Mouse (Mus musculus) heart, adult 11 months (tissue): ENCODE results near the gene Gbgt1.
A peak's percentile ranks its signal among the peaks of the same experiment; 100 is the strongest.
"Not testable (repeated sequence)": the region's sequence is repeated elsewhere in the genome, so short reads cannot be mapped to it uniquely, and the experiment has no call there.

ENCODE experiments used
- DNase-seq: peaks from one replicate; pipeline ENCODE4 v3.0.0; 2022

Gbgt1 gene

DNA sequence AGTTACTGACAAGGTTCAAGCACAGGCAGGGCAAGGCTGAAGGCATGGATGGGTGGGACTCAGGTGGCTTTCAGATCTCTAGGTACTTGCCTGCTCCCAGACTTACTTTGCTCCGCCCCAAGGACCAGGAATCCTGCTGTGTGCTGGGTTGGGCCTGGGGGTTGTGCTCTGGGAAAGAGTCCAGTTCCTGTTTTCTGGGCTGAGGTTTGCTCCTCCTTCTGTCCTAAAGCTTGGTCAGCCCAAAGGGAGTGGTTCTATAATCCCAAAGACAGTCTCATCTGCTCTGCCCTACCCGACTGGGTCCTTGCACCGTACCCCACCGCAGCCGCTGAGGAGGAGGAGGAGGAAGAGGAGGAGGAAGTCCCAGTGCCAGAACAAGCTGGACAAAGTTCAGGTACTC is at the start of gene Gbgt1:
Gbgt1 (plus strand) TSS at position 221 of the 400 bp plus-strand sequence.
- peak; percentile 94 for DNase-seq

DNA sequence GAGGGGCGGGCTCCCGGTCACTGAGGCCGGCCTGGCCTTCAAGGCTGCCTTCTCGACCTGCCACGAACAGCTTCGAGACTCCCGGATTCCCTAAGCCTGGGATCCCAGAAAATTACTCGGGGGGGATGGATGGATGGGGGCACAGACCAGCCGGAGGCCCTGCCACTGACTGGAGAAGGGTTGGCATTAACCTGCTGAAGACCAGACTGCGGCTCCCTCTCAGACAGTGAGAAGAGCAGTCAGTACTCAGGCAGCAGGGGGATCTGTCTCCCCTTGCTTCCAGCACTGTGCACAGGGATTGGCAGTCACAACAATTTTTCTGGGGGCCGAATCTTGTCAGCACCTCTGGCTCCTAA is 49.4 kb upstream of the Gbgt1 start:
- DNase-seq, result peak; percentile 86

- DNase-seq, result peak; percentile 81
Observed at GRCm38 (mm10) chr2:28451663-28452062, 45.0 kb upstream of the Gbgt1 start.

DNA sequence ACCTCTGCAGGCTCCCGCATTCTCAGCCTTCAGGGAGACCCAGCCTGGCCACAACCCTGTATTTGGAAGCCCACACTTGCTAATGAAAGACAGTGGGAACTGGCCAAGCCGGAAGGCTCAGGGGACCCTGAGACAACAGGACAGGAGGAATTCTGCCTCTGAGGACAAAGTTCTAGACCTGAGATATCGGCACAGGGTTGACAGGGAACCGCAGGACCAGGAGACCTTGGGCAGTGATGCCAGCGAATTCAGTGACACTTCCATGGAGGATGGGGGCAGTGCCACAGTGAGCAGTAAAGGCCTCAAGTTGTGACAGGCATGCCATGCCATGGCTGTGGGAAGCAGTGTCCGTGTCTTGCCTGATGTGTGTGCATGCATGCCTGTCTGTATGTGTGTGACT is 43.2 kb upstream of the Gbgt1 start:
- peak; percentile 90 for DNase-seq

DNA sequence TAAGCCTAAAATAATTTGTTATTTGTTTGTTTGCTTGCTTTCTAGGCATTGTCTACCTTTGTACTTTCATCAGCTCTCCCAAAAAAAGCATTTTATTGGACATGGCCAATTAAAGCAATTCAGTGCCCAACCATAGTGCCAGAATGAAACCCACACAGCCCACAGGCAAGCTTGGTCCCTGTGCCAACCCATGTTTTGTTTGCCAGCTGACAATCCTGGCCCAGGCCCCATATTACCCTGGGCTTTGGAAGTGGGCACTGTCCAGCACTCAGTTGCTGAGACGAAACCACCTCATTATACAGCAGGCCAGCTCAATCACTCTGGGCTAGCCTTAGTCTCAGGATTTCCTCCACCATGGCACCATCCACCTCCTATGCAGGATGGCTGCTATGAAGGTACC is 40.1 kb upstream of the Gbgt1 start:
- no peak for DNase-seq

GRCm38 (mm10) chr2:28463919-28464318 is 32.8 kb upstream of the Gbgt1 start:
- DNase-seq, result no peak

DNA sequence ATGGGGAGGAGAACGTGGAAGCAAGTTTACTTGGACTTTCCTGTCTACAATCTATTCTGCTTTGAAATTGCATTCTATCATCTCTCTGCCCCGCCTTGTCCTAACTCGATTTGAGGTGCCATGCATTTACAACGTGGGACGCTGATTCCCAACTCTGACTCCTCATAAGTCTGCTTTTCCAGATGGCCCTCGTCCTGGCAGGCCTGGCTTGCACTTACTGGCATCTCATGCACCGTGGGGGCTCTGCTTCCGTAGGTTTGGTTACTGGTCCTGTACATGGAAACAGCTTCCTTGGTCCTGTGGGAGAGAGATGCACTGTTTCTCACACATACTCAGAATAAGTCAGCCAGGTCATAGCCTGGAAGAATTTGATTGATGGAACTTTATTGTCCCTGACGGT is 31.8 kb upstream of the Gbgt1 start:
- no peak for DNase-seq

DNA sequence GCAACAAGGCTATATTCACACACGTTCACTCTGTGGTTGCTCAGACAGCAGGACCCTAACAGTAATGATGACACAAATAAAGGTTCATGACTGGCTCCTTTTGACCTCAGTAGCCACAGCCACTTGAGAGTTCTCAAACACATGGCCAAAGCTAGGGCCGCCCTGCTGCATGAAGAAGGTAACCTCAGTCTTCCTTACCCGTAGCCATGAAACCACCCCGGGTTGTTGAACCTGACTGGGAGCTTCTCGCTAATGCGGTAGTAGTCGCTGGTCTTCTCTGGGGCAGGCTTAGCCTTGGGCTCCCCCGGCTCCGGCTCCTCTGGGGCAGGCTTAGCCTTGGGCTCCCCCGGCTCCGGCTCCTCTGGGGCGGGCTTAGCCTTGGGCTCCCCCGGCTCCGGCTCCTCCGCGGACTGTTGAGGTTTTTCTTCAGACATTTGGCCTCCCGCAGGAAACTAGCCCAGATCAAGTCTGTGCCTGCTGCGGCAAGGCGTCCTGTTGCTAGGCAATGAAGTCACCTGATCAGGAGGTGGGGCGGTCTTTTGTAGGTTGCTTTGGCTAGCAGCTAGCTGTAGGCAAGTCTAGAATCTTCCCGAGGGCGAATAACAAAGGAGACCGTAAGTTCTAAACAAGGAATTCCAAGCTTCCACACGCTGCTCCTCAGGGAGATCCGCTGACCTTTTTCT is 30.7 kb upstream of the Gbgt1 start, which contains the start of gene 1700007K13Rik:
1700007K13Rik (minus strand) TSS at position 497 of the 683 bp plus-strand sequence.
- DNase-seq, result peak; percentile 95

- peak; percentile 98 for DNase-seq
Observed at GRCm38 (mm10) chr2:28467860-28468485, 28.7 kb upstream of the Gbgt1 start, which contains the start of gene Mrps2. TSS of gene Mrps2 (plus strand) at chr2:28468066.

DNA sequence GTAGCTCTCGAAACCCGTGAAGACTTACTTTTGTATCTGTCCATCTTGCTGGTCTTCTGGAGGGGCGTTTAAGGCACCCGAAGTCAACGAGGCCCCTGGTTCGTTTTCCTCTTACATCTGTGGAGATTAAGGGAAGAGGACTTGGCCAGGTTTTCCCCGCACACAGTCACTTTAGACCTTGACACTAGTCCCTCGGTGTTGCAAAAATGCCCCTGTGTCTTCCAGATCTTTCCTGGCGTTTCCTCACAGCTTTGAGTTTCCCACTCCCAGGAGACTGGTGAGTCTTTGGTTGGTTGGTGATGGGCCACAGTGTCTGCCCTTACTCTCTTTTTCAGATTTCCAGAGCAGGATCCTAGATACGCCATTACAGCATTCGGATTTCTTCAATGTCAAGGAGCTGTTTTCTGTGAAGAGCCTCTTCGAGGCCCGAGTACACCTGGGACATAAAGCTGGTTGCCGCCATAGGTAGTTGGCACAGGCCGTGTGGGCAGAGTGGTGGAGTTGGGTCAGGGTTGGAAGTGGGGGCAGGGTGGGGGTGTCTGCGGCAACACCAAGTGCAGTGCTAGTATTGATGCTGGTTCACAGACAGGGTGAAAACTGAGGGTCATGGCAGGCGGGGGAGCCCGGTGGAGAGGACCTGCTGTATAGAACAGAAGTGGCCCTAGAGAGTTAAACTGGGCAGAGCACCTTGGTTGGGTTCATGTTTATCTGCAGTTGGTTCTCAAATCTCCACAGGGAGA is 28.0 kb upstream of the Gbgt1 start:
- DNase-seq, result peak; percentile 88

- peak; percentile 84 for DNase-seq
Observed at GRCm38 (mm10) chr2:28469461-28469860, 27.2 kb upstream of the Gbgt1 start.

DNA sequence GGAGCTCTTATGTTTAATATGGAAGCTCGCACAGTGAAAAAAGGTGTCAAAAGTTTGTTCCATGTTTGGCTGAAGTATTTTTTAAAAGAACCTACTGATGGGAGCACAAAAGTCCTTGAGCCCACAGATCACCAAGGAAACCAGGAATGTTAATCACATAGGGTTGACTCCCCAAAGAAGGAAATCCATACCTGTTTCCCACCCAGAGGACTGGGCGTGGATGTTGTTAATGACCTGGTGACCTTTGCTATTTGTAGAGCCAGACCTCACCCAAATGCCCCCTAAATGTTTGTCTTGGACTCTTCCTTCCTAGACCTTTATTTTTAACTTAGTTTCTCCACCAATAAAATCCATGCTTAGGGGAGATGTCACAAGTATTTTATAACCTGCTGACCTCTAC is 26.1 kb upstream of the Gbgt1 start:
- peak; percentile 19 for DNase-seq

DNA sequence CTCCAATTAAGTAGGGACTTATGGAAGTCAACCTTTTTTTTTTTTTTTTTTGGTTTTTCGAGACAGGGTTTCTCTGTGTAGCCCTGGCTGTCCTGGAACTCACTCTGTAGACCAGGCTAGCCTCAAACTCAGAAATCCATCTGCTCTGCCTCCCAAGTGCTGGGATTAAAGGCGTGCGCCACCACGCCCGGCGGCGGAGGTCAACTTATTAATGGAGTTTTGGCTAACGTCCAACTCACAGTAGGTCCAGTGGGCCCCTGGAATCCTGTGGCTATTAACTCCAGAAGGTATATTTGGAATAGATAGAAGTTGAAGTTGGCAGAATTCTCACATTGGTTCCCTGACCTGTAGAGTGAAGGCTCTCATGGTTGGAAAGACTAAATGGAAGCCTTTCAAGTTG is 24.7 kb upstream of the Gbgt1 start:
- peak; percentile 83 for DNase-seq

- not testable (repeated sequence) for DNase-seq
Observed at GRCm38 (mm10) chr2:28477993-28478392, 18.7 kb upstream of the Gbgt1 start.

DNA sequence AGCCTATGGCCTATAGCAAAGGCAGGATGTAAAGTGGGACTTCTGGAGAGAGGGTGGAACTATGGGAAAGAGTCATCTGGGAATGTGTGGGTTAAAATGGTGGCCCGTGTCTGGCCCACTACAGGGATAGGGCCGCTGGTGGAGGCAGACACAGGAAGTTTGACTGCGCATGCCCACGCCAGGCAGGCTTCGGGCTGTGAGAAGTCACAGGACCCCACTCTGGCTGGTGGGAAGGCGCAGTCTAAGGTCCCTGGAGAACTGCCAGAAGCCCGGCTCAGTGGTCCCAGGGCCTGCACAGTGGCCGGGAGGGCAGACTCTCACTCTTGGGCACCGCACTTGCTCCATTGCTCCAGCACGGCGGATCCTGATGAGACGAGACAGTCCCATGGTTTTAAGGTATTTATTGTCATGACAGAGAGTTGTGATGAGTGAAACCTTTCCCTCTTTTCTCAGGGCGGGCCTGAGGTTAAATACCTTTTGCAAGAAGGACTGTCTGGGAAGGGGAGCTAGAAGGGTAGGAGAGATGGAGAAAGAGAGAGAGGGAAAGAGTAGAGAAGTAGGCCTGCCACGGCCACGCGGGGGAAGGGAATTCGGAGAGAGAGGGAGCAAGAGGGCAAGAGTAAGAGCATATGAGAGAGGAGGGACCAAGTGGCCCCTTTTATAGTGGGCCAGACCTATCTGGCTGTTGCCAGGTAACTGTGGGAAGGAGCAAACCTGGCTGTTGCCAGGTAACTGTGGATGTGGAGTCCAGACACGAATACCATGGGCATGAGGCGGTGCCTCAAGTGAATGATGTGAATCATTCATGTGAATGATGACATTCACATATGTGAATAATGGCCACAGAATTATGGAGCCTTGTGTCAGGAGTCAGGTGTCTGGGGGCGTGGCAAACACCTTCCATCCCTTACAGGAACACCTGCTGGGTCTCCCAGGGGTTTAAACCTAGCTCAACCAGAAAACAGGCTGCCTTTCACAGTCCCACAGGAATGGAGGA is 17.2 kb upstream of the Gbgt1 start:
- DNase-seq, result peak; percentile 79

DNA sequence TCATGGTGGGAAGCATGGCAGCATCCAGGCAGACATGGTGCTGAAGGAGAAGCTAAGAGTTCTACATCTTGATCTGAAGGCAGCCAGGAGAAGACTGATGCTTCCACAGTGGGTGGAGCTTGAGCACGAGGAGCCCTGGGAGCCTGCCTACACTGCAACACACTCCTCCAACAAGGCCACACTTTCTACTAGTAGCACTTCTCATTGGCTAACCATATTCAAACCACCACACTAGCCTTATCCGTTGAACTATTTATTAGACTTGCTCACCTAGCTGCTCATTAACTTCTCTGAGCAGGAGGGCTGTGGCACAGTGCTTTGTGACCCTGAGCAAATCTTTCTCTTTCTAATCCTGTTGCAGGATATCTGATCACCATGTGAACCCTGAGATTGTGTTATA is 12.8 kb upstream of the Gbgt1 start:
- peak; percentile 40 for DNase-seq

DNA sequence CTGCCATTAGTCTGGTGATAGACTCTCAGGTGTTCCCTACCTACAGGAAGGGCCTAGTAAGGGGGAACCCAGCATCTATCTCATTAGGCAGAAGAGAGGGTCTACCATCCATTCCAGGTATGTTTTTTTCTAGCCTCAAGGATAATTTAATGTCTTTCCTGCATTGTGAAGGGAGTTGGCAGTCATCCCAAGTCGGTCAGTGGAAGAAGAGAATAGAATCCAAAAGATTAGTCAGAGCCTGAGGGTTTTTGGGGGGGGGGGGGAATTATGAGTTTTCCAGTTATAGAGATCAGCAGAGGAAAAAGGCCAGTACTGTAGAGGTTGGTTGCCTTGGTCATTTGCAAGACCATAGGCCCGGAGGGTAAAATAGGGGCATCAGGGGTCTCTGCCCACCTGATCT is 2.2 kb upstream of the Gbgt1 start:
- peak; percentile 40 for DNase-seq

GRCm38 (mm10) chr2:28495207-28495756 is 1.4 kb upstream of the Gbgt1 start:
- peak; percentile 92 for DNase-seq

DNA sequence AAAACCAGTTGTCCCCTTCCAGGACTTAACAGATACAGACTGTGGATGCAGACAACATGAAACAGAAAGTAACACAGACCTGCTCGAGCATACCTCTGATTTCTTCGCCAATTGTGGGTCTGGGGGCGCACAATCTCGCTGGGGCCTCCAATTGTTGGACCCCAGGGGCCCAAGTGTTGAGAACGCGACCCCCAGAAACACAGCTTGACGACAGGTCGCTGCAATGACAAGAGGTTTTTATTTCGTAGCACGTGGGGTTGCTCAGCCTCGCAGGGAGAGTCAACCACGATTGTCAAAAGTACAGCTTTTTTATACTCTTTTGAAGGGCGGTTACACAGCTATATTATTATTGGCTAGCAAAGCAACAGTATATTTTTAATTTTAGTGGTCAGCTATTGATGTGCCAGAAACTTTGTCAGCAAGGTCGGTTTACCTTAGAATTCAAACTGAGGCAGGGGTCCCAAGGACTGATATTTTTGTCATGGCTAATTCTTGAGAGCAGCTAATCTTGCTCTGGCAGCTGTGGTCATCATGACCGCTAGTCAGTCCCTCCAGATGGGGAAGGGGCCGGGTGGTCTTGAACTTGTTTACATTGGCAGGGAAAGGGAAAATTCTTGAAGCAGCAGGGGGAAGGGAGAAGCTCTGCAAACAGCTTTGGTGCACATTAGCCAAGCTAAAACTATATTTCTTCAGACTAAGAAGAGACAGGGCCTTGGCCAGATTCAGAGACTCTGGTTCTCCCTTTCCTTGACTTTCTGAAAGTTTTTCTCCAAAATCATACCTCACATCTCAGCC is 693 bp upstream of the Gbgt1 start:
- peak; percentile 79 for DNase-seq

DNA sequence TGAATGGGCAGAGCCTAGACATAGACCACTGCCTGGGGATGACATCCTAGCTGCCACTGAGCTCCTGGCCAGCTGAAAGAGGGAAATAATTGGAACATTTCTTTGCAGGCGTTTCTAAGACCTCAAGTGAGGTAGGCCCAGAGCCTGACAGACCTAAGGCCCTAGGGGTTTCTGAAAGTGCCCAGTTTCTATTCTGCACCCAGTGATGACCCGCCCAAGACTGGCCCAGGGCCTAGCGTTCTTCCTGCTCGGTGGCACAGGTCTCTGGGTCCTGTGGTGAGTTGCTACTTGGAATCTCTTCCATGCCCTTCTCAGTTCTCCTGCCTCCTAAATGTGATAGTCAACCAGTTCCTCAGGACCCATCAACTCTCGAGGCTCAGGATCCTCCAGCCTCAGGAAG is 870 bp downstream of the Gbgt1 start:
- DNase-seq, result peak; percentile 87

- DNase-seq, result peak; percentile 86
Observed at GRCm38 (mm10) chr2:28498431-28498830, 1.7 kb downstream of the Gbgt1 start.
